ENCODE assay signal across 22 mouse cellular contexts in the genomic region with DNA sequence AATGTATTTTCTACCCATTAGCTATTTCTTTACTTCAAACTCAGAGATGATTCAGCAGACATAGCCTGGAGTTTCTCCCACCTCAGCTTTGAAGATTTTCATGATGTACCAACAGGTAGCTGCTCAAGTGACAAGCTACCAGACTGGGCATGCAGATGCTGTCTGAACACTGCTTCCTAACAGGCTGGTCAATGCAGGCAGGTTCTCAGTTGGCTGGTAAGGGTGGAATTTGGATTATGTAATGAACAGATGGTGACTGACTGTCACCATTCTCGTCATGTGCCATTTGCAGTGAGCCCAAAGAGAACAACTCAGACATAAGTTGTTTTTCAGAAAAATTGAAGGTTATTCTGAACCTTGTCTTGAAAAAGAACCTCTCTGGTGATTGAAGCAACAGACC. TPM values are rescaled to one million over a fixed set of nuclear protein-coding genes. Genes with fewer than 3 reads are reported as not detected.
DNase-seq lines count a peak whose midpoint lies in the region; ATAC-seq and TF ChIP-seq lines count a peak whose summit lies in the region.
"Had no signal": no experiment of that assay in that cellular context is flagged by ENCODE, and none has a peak within 500 bp of the region (broad histone marks: within the 10 kb centered on the region; RNA-seq: fewer than 3 reads in every experiment).

No protein-coding gene starts in this region.

- no peak for TF ChIP-seq CTCF in brain, embryonic 14.5 days (IDR thresholded peaks at IDR 0.05; ENCODE audit: borderline replicate concordance, extremely low read depth, insufficient read depth, insufficient read length)

- WGBS in midbrain, embryonic 16.5 days: 75% methylated on average over 1 of the region's 1 CpGs

- no peaks in the 10 kb centered on the region for H3K4me1 ChIP-seq in midbrain, embryonic 16.5 days (ENCODE audit: control insufficient read depth, insufficient read depth, low read length)
- H3K4me1 ChIP-seq: embryonic facial prominence, embryonic 12.5 days; forebrain, embryonic 10.5 days; heart, embryonic 12.5 days had no signal

- H3K36me3 ChIP-seq in midbrain, embryonic 16.5 days (ENCODE audit: control insufficient read depth, insufficient read depth, low read length): no peaks in the 10 kb centered on the region
- H3K36me3 ChIP-seq: embryonic facial prominence, embryonic 12.5 days; forebrain, embryonic 10.5 days; heart, embryonic 12.5 days had no signal

- no peak overlapping the region for H3K4me2 ChIP-seq in midbrain, embryonic 16.5 days (ENCODE audit: low read length)
- H3K4me2 ChIP-seq: embryonic facial prominence, embryonic 12.5 days; heart, embryonic 12.5 days; hindbrain, embryonic 14.5 days had no signal

- DNase-seq in brain, adult 2 months (ENCODE audit: low read depth, low spot score): peak; percentile 82
- peak; percentile 12 for DNase-seq in brain, embryonic 14.5 days (ENCODE audit: low read depth)
- DNase-seq in frontal cortex, postnatal 14 days (ENCODE audit: low spot score in 2 of 2): peak; percentile 5 to 10
- DNase-seq in left cerebral cortex, adult 18-20 months (ENCODE audit: low spot score in 2 of 2): peak; percentile 25 to 46
- DNase-seq in kidney, postnatal 14 days: no peak
- DNase-seq in Muller cell, postnatal 12 days (ENCODE audit: inconsistent ontology term): no peak
- DNase-seq: adrenal gland, adult 2 months; gastrocnemius, postnatal 14 days; spleen, adult 18-20 months had no signal

- no peak for TF ChIP-seq POLR2A in brain, embryonic 14.5 days (IDR thresholded peaks at IDR 0.05; ENCODE audit: borderline replicate concordance, extremely low read depth, insufficient read depth, insufficient read length, poor library complexity, severe bottlenecking)

- H3K27me3 ChIP-seq in midbrain, embryonic 16.5 days (ENCODE audit: control insufficient read depth, insufficient read depth, low read depth, low read length): no peaks in the 10 kb centered on the region
- H3K27me3 ChIP-seq: embryonic facial prominence, embryonic 12.5 days; heart, embryonic 12.5 days; Patski had no signal

- H3K9me3 ChIP-seq in midbrain, embryonic 16.5 days (replicated peaks; ENCODE audit: control insufficient read depth, low read length, poor library complexity, severe bottlenecking): no peaks in the 10 kb centered on the region
- H3K9me3 ChIP-seq: embryonic facial prominence, embryonic 12.5 days; forebrain, embryonic 10.5 days; heart, embryonic 12.5 days had no signal

- no peak overlapping the region for H3K27ac ChIP-seq in midbrain, embryonic 16.5 days (ENCODE audit: low read length)
- H3K27ac ChIP-seq: embryonic facial prominence, embryonic 12.5 days; forebrain, embryonic 10.5 days; hindbrain, embryonic 14.5 days had no signal

- H3K4me3 ChIP-seq in midbrain, embryonic 16.5 days (ENCODE audit: low read depth, low read length): no peak overlapping the region
- H3K4me3 ChIP-seq: embryonic facial prominence, embryonic 12.5 days; forebrain, embryonic 10.5 days; heart, embryonic 12.5 days had no signal

- no peak for ATAC-seq in midbrain, embryonic 16.5 days
- ATAC-seq: Patski had no signal

- H3K9ac ChIP-seq in midbrain, embryonic 16.5 days (ENCODE audit: low read depth, low read length): no peak overlapping the region
- H3K9ac ChIP-seq: embryonic facial prominence, embryonic 12.5 days; heart, embryonic 12.5 days; hindbrain, embryonic 14.5 days had no signal

RNA-seq across cellular contexts. Expression of a gene that starts 0.9 kb away (rescaled TPM):
- not detected in 2 replicates for polyA plus RNA-seq in brain, embryonic 14.5 days (2012; rRNA removed)
- total RNA-seq in left cerebral cortex, adult 18-20 months (2021): not detected
- polyA plus RNA-seq in midbrain, embryonic 16.5 days (2015; fragmentation: Nextera tagmentation; extraction: Ambion mirVana): not detected in 2 replicates
- total RNA-seq: adrenal gland, adult 2 months; CH12.LX; gastrocnemius, postnatal 14 days; left cerebral cortex, postnatal 10 days; megakaryocyte progenitor cell, adult 5-6 weeks; neutrophil, adult 5-6 weeks had no signal
- polyA plus RNA-seq: adrenal gland, adult 2 months; embryonic facial prominence, embryonic 12.5 days; forebrain, embryonic 10.5 days; heart, embryonic 12.5 days; hindbrain, embryonic 14.5 days; kidney, embryonic 14.5 days; liver, embryonic 16.5 days; Patski; testis, adult 2 months had no signal

RNA-seq across cellular contexts. Expression of a gene that starts 5.5 kb away (rescaled TPM):
- not detected in 2 replicates for polyA plus RNA-seq in brain, embryonic 14.5 days (2012; rRNA removed)
- total RNA-seq in left cerebral cortex, adult 18-20 months (2021): not detected
- not detected in 2 replicates for polyA plus RNA-seq in midbrain, embryonic 16.5 days (2015; fragmentation: Nextera tagmentation; extraction: Ambion mirVana)
- total RNA-seq: adrenal gland, adult 2 months; CH12.LX; gastrocnemius, postnatal 14 days; left cerebral cortex, postnatal 10 days; megakaryocyte progenitor cell, adult 5-6 weeks; neutrophil, adult 5-6 weeks had no signal
- polyA plus RNA-seq: adrenal gland, adult 2 months; embryonic facial prominence, embryonic 12.5 days; forebrain, embryonic 10.5 days; heart, embryonic 12.5 days; hindbrain, embryonic 14.5 days; kidney, embryonic 14.5 days; liver, embryonic 16.5 days; Patski had no signal

RNA-seq across cellular contexts. Expression of a gene that starts 6.0 kb away (rescaled TPM):
- not detected in 2 replicates for polyA plus RNA-seq in brain, embryonic 14.5 days (2012; rRNA removed)
- total RNA-seq in left cerebral cortex, adult 18-20 months (2021): not detected
- not detected in 2 replicates for polyA plus RNA-seq in midbrain, embryonic 16.5 days (2015; fragmentation: Nextera tagmentation; extraction: Ambion mirVana)
- total RNA-seq: adrenal gland, adult 2 months; CH12.LX; gastrocnemius, postnatal 14 days; left cerebral cortex, postnatal 10 days; megakaryocyte progenitor cell, adult 5-6 weeks; neutrophil, adult 5-6 weeks had no signal
- polyA plus RNA-seq: adrenal gland, adult 2 months; embryonic facial prominence, embryonic 12.5 days; forebrain, embryonic 10.5 days; heart, embryonic 12.5 days; hindbrain, embryonic 14.5 days; kidney, embryonic 14.5 days; liver, embryonic 16.5 days; Patski; testis, adult 2 months had no signal

RNA-seq across cellular contexts. Expression of a gene that starts 11.1 kb away (rescaled TPM):
- not detected in 2 replicates for polyA plus RNA-seq in brain, embryonic 14.5 days (2012; rRNA removed)
- total RNA-seq in left cerebral cortex, adult 18-20 months (2021): not detected
- polyA plus RNA-seq in midbrain, embryonic 16.5 days (2015; fragmentation: Nextera tagmentation; extraction: Ambion mirVana): not detected in 2 replicates
- total RNA-seq: adrenal gland, adult 2 months; CH12.LX; gastrocnemius, postnatal 14 days; left cerebral cortex, postnatal 10 days; megakaryocyte progenitor cell, adult 5-6 weeks; neutrophil, adult 5-6 weeks had no signal
- polyA plus RNA-seq: adrenal gland, adult 2 months; embryonic facial prominence, embryonic 12.5 days; forebrain, embryonic 10.5 days; heart, embryonic 12.5 days; hindbrain, embryonic 14.5 days; kidney, embryonic 14.5 days; liver, embryonic 16.5 days; Patski; testis, adult 2 months had no signal

RNA-seq across cellular contexts. Expression of a gene that starts 11.2 kb away (rescaled TPM):
- not detected in 2 replicates for polyA plus RNA-seq in brain, embryonic 14.5 days (2012; rRNA removed)
- total RNA-seq in left cerebral cortex, adult 18-20 months (2021): not detected
- polyA plus RNA-seq in midbrain, embryonic 16.5 days (2015; fragmentation: Nextera tagmentation; extraction: Ambion mirVana): not detected in 2 replicates
- total RNA-seq: adrenal gland, adult 2 months; CH12.LX; gastrocnemius, postnatal 14 days; left cerebral cortex, postnatal 10 days; megakaryocyte progenitor cell, adult 5-6 weeks; neutrophil, adult 5-6 weeks had no signal
- polyA plus RNA-seq: adrenal gland, adult 2 months; embryonic facial prominence, embryonic 12.5 days; forebrain, embryonic 10.5 days; heart, embryonic 12.5 days; hindbrain, embryonic 14.5 days; kidney, embryonic 14.5 days; liver, embryonic 16.5 days; Patski; testis, adult 2 months had no signal

Comparison
In these comparisons a context has a peak if more than half of its experiments do, and no peak if none do; other contexts are left out.
1. DNase-seq: peak in brain, adult 2 months (single experiment), brain, embryonic 14.5 days (single experiment), frontal cortex, postnatal 14 days (2 of 2) and left cerebral cortex, adult 18-20 months (2 of 2); none in kidney, postnatal 14 days (single experiment) and Muller cell, postnatal 12 days (single experiment).